Mouse (Mus musculus): Measurements from ENCODE around the gene Dgkg.

Dgkg gene

GRCm38 (mm10) chr16:22497976-22498375, 159.0 kb downstream of the Dgkg start:
- no peak for DNase-seq (ENCODE audit: low spot score)

GRCm38 (mm10) chr16:22495259-22495658, 161.8 kb downstream of the Dgkg start:
- no peak for DNase-seq (ENCODE audit: low spot score)

GRCm38 (mm10) chr16:22494815-22495214, 162.2 kb downstream of the Dgkg start:
- no peak for DNase-seq (ENCODE audit: low spot score)

DNA sequence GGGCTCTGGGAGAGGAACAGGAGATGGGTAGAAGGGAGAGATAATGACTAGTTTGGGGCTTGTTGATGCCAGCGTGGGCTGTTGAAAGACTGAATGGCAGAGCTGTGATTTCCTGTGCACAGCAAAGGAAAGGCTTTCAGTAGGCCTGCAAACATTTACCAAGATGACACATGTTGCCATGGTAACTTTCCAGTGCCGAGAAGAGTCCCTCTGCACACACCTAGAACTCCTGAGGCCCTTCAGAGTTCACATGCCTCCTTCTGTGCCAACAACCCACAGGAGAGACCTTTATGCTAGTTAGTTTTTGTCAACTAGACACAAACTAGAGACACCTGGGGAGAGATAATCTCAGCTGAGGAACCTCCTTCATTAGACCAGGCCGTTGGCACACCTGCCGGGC, 163.6 kb downstream of the Dgkg start:
- no peak for DNase-seq (ENCODE audit: low spot score)

- no peak for DNase-seq (ENCODE audit: low spot score)
These were observed 165.4 kb downstream of the Dgkg start for GRCm38 (mm10) chr16:22491446-22492166.

GRCm38 (mm10) chr16:22483900-22484299, 173.1 kb downstream of the Dgkg start:
- DNase-seq (ENCODE audit: low spot score): no peak

- no peak for DNase-seq (ENCODE audit: low spot score)
These were observed 177.7 kb downstream of the Dgkg start for GRCm38 (mm10) chr16:22479322-22479721.

DNA sequence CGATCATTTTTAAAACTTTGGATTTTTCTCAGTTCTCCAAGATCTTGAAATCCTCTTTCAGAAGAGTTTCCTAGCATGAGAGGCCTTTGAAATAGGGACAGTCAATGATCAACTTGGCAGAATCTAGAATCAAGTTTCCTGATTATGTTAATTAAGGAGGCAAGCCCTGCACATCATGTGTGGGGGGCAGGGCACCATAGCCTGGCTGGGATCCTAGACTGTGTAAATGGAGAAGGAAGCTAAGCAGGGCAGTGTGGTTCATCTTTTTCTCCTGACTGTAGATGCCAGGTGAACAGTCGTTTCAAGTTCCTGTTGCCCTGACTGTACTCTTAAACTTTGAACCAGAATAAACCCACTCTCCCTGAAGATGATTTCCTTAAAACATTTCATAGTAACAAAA, 185.3 kb downstream of the Dgkg start:
- DNase-seq (ENCODE audit: low spot score): no peak

DNA sequence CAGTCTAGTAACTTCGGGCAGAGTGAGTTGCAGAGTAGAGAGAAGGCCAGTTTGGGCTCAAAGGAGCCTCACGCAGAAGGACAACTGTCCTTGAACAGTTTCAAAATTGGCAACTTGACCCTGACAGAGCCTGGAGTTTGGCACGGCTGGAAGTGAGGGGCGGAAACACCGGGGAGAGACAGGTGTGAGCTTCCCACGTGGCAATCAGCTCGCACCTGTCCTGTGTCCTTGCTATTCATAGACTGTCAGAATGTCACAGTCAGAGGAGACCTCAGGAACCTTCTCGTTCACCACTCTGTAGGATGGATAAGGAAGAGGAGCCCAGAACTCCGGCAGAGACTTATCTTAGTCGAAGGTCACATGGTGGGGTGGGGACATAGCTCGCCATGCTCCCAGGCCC, 187.6 kb downstream of the Dgkg start:
- peak; percentile 32 for DNase-seq (ENCODE audit: low spot score)

GRCm38 (mm10) chr16:22467111-22467510, 189.9 kb downstream of the Dgkg start:
- no peak for DNase-seq (ENCODE audit: low spot score)

- DNase-seq (ENCODE audit: low spot score): no peak
These were observed 190.6 kb downstream of the Dgkg start for GRCm38 (mm10) chr16:22466381-22466780.

GRCm38 (mm10) chr16:22462220-22462619, 194.8 kb downstream of the Dgkg start:
- no peak for DNase-seq (ENCODE audit: low spot score)

DNA sequence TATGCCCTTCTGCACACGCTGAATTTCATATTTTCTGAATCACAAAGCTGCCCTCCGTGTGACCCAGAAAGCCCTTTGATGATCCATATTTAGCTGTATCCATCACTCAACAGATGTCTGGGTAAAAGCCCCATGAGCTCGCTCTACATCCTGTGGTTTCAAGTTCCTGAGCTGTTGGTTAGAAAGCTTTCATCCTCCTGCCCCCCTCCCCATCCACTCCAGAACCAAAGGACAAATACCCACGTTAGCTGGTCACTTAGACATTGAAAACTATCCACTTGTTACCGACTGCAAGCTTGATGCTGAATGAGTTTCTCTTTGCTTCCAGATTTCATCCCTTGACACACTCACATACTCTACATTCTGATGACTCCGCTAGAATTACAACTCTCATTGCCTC, 195.3 kb downstream of the Dgkg start:
- no peak for DNase-seq (ENCODE audit: low spot score)

DNA sequence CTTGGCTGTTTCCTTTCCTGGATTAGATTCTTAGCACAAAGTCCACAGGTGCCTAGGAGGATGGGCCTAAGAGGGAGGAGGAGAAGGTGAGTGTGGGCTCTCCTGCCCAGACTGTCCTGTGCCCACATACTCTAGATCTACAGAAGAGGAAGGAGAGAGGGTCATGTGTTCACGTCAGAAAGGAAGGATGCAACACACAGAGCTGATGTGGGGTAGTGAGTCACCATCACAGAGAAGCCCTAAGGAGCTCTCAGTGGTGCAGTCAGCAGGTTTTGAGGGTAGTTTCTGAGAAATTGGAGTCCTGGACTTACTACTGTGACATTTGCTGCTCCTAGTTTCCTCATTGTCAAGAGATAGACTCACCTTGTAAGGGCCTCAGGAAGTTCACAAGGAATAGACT, 196.1 kb downstream of the Dgkg start:
- DNase-seq (ENCODE audit: low spot score): no peak

DNA sequence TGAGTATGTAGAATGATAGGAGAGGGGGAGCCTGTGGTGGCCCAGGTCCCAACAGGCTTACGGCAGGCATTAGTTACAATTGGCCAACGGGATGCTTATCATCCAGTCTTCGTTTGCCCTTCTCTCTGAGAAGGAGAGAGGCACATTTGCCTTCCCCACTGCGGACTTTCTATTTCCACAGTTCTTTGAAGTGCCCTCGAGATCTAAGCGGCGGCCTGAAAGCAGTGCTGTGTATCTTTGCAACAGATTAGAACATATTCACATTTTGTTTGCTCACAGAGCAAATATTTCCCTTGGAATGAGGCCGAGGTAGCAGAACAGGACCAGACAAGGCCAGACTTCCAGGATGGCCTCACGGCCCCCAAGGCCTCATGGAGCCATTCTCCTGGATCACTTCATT, 204.9 kb downstream of the Dgkg start:
- no peak for DNase-seq (ENCODE audit: low spot score)

GRCm38 (mm10) chr16:22448093-22448492, 208.9 kb downstream of the Dgkg start:
- DNase-seq (ENCODE audit: low spot score): no peak

DNA sequence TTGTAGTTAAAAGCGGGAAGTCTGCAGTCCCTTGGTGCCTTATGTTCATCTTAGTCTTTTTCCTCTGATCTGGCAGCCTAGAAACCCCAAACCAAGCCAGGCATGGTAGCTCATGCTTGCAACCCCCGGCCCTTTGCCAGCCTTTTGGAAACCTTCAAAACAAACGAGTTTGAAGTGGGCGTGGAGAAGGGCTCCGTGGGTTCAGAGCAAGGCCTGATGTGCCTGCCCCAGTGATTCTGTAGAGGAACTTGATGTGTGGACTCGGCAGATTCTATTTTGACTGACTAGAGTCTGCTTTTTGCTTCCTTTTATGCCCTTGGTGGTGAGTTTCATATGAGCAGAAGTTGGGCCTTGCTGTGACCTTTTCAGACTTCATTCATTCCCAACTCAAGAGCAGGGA, 212.2 kb downstream of the Dgkg start:
- no peak for DNase-seq (ENCODE audit: low spot score)

GRCm38 (mm10) chr16:22442202-22442601, 214.8 kb downstream of the Dgkg start:
- DNase-seq (ENCODE audit: low spot score): no peak

GRCm38 (mm10) chr16:22441317-22441716, 215.7 kb downstream of the Dgkg start:
- DNase-seq (ENCODE audit: low spot score): no peak

DNA sequence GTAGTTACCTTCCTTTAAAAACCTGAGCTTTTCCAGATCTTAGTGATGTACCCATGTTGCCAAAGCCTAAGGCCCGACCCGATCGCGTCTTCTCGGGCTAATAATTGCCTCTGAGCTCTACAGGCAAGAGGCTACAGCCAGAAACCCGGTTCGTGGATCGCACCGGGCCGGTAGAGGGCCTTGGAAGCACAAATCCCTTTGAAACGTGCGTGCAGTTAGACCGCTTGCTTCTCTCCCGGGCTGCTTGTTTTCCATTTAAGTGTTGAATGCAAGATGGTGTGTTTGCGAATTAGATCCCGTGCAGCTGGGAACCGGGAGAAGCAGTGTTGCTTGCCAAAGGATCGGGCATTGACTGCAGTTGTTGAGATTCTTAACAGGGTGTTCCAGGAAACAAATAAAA, 216.8 kb downstream of the Dgkg start:
- peak; percentile 43 for DNase-seq (ENCODE audit: low spot score)

GRCm38 (mm10) chr16:22439499-22440177, 217.4 kb downstream of the Dgkg start, which contains the start of gene Etv5:
Gene Etv5 (minus strand): TSS chr16:22439719.
- peak; percentile 99 for DNase-seq (ENCODE audit: low spot score)

GRCm38 (mm10) chr16:22438441-22439373, 218.3 kb downstream of the Dgkg start:
- peak; percentile 62 for DNase-seq (ENCODE audit: low spot score)

DNA sequence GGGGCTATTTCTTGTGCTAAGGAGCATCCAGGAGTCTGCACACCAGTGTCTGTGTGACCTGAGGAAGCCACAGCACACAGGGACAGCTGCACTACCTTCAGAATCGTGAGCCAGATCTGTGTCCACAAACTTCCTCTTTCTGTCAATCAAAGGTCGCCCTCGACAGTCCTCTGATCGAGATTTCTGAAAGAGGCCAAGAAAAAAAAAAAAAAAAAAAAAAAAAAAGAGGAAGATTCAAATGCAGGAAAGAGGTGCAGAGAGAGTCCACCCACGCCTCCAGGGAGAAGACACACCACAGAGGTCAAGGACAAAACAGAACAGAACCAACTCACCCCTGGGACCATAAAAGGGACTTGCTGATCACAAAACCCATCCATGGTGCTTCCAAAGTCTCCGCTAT, 220.9 kb downstream of the Dgkg start:
- DNase-seq (ENCODE audit: low spot score): no peak
